Mouse (Mus musculus) heart, embryonic 12.5 days (tissue): ENCODE measurements around the gene Cpm. TPM values are rescaled to one million over a fixed set of nuclear protein-coding genes. Genes with fewer than 3 reads are reported as not detected.
"Not testable (repeated sequence)": the region's sequence is repeated elsewhere in the genome, so short reads cannot be mapped to it uniquely, and the experiment has no call there.

Experiments used
- ATAC-seq: fragments of 200-750 bp; cut with Nextera tagmentation; 2 replicates; pipeline ENCODE4 v1.8.0; 2017; ENCODE audit warnings: moderate TSS enrichment, moderate library complexity; ENCODE audit not compliant: insufficient number of reproducible peaks, low FRiP score
- H3K27ac ChIP-seq: fragments of 300-500 bp; sonication (generic); 2 replicates; pipeline ENCODE4 v1.5.1; 2016; ENCODE audit warnings: mild to moderate bottlenecking, moderate library complexity; ENCODE audit not compliant: poor library complexity, severe bottlenecking
- H3K27me3 ChIP-seq: fragments of 300-500 bp; sonication (generic); replicated peaks from 2 replicates; pipeline ENCODE4 v1.6.1; 2016; ENCODE audit warnings: mild to moderate bottlenecking, moderate library complexity
- H3K36me3 ChIP-seq: fragments of 300-500 bp; sonication (generic); 2 replicates; pipeline ENCODE4 v1.6.1; 2016; ENCODE audit warnings: mild to moderate bottlenecking, moderate library complexity
- H3K4me1 ChIP-seq: fragments of 300-500 bp; sonication (generic); replicated peaks from 2 replicates; pipeline ENCODE4 v1.6.1; 2016; ENCODE audit warnings: mild to moderate bottlenecking
- H3K4me2 ChIP-seq: fragments of 300-500 bp; sonication (generic); 2 replicates; pipeline ENCODE4 v1.6.1; 2016; ENCODE audit warnings: mild to moderate bottlenecking, moderate library complexity
- H3K4me3 ChIP-seq: fragments of 300-500 bp; sonication (generic); 2 replicates; pipeline ENCODE4 v1.5.1; 2016; ENCODE audit warnings: mild to moderate bottlenecking
- H3K9ac ChIP-seq: fragments of 300-500 bp; sonication (generic); 2 replicates; pipeline ENCODE4 v1.6.1; 2016; ENCODE audit warnings: mild to moderate bottlenecking, moderate library complexity
- H3K9me3 ChIP-seq: fragments of 300-500 bp; sonication (generic); replicated peaks from 2 replicates; pipeline ENCODE4 v1.6.1; 2016; ENCODE audit warnings: mild to moderate bottlenecking, moderate library complexity
- WGBS: fragments of 180-500 bp; shearing (Covaris S2); methylation state at CpG from one replicate; pipeline ENCODE4 v1.1.7; 2016; 5-methylcytosine and 5-hydroxymethylcytosine counted together
- polyA plus RNA-seq: library from polyadenylated mRNA; unstranded; fragments of >200 nt; fragmentation: Nextera tagmentation; extraction: Ambion mirVana; gene quantifications from 2 replicates; pipeline ENCODE4 v1.2.1, GENCODE M21; 2016

Gene Cpm
- polyA plus RNA-seq, 1 experiment from 2014 or later = 2.5 TPM

- not testable (repeated sequence) for H3K9me3 ChIP-seq, H3K4me3 ChIP-seq, H3K4me2 ChIP-seq, H3K9ac ChIP-seq, H3K27ac ChIP-seq, ATAC-seq, H3K27me3 ChIP-seq, H3K36me3 ChIP-seq
- H3K4me1 ChIP-seq = peaks cover 24% of the 10 kb centered on the region
- WGBS = 98% methylated on average over 1 of the region's 1 CpGs
These were observed 86.4 kb downstream of the Cpm start for GRCm38 (mm10) chr10:117715654-117716053.

DNA sequence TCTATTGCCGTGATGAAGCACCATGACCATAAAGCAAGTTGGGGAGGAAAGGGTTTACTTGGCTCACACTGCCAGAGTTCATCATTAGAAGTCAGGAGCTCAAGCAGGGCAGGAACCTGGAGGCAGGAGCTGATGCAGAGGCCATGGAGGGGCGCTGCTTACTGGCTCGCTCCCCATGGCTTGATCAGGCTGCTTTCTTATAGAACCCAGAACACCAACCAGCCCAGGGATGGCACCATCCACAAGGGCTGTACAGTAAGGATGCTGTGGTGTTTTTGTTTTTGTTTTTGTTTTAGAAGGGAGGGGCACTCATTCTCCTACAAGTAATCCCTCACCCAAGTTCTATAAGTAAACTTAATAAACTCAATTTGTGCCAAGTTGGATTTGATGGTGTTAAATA lies 87.4 kb downstream of the Cpm start:
- no peak overlapping the region for H3K4me2 ChIP-seq
- H3K9ac ChIP-seq = no peak overlapping the region
- peaks cover 20% of the 10 kb centered on the region for H3K4me1 ChIP-seq
- no peaks in the 10 kb centered on the region for H3K36me3 ChIP-seq
- H3K27ac ChIP-seq = no peak overlapping the region
- no peaks in the 10 kb centered on the region for H3K27me3 ChIP-seq
- 90% methylated on average over 3 of the region's 3 CpGs for WGBS
- no peak overlapping the region for H3K4me3 ChIP-seq
- H3K9me3 ChIP-seq = no peaks in the 10 kb centered on the region
- ATAC-seq = no peak

- Histone ChIP-seq H3K4me2 (peak overlapping the region; percentile 30; the same call in 1 of the 2 replicates), H3K4me1 (peaks cover 20% of the 10 kb centered on the region), H3K9ac (no peak overlapping the region), H3K27me3 (no peaks in the 10 kb centered on the region), H3K27ac (peak overlapping the region; percentile 45), H3K36me3 (no peaks in the 10 kb centered on the region), H3K9me3 (no peaks in the 10 kb centered on the region), H3K4me3 (no peak overlapping the region)
- ATAC-seq = peak; percentile 83
- 7% methylated on average over 4 of the region's 4 CpGs for WGBS
These were observed 88.3 kb downstream of the Cpm start for GRCm38 (mm10) chr10:117717583-117717982.

- no peaks in the 10 kb centered on the region for H3K9me3 ChIP-seq
- peaks cover 20% of the 10 kb centered on the region for H3K4me1 ChIP-seq
- WGBS = 52% methylated on average over 19 of the region's 19 CpGs
- H3K36me3 ChIP-seq = no peaks in the 10 kb centered on the region
- H3K27ac ChIP-seq = peak overlapping the region; percentile 45
- ATAC-seq = no peak
- H3K4me3 ChIP-seq = no peak overlapping the region
- H3K4me2 ChIP-seq = peak overlapping the region; percentile 30
- H3K9ac ChIP-seq = no peak overlapping the region
- no peaks in the 10 kb centered on the region for H3K27me3 ChIP-seq
These were observed 89.1 kb downstream of the Cpm start for GRCm38 (mm10) chr10:117718161-117719119.

GRCm38 (mm10) chr10:117724136-117724718 lies 94.9 kb downstream of the Cpm start:
- no peaks in the 10 kb centered on the region for H3K27me3 ChIP-seq
- H3K9me3 ChIP-seq = no peaks in the 10 kb centered on the region
- no peak overlapping the region for H3K9ac ChIP-seq
- no peak overlapping the region for H3K4me3 ChIP-seq
- no peaks in the 10 kb centered on the region for H3K36me3 ChIP-seq
- H3K4me2 ChIP-seq = no peak overlapping the region
- H3K27ac ChIP-seq = no peak overlapping the region
- 72% methylated on average over 5 of the region's 5 CpGs for whole genome bisulfite sequencing
- H3K4me1 ChIP-seq = no peaks in the 10 kb centered on the region
- no peak for ATAC-seq

DNA sequence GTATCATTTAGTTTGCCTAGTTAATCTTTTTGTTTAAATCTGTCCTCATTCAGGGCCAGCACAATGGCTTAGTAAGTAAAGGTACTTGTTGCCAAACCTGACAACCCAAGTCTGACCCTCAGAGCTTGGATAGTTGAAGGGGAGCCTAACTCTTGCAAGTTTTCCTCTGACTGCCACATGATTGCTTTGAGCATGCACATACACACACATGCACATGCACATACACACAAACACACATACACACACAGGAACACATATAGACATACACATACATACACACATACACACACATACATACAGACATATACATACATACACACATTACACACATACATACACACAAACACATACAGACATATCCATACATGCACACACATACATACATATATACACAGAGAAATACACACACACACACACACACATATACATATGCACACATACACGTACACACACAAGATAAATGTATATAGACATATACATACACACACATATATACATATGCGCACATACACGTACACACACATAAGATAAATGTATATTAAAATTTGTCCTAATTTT lies 95.6 kb downstream of the Cpm start:
- no peak overlapping the region for H3K4me3 ChIP-seq
- H3K4me1 ChIP-seq = no peaks in the 10 kb centered on the region
- no peak overlapping the region for H3K4me2 ChIP-seq
- no peaks in the 10 kb centered on the region for H3K36me3 ChIP-seq
- H3K9ac ChIP-seq = no peak overlapping the region
- H3K27ac ChIP-seq = no peak overlapping the region
- 88% methylated on average over 3 of the region's 3 CpGs for WGBS
- H3K27me3 ChIP-seq = no peaks in the 10 kb centered on the region
- H3K9me3 ChIP-seq = no peaks in the 10 kb centered on the region
- ATAC-seq = no peak

GRCm38 (mm10) chr10:117725671-117726070 lies 96.4 kb downstream of the Cpm start:
- no peaks in the 10 kb centered on the region for H3K36me3 ChIP-seq
- no peaks in the 10 kb centered on the region for H3K4me1 ChIP-seq
- no peaks in the 10 kb centered on the region for H3K9me3 ChIP-seq
- H3K4me2 ChIP-seq = no peak overlapping the region
- H3K27ac ChIP-seq = no peak overlapping the region
- no peak overlapping the region for H3K4me3 ChIP-seq
- no peak for ATAC-seq
- H3K9ac ChIP-seq = no peak overlapping the region
- no peaks in the 10 kb centered on the region for H3K27me3 ChIP-seq
- 77% methylated on average over 7 of the region's 7 CpGs for WGBS

- Histone ChIP-seq H3K4me2 (no peak overlapping the region), H3K9me3 (no peaks in the 10 kb centered on the region), H3K27ac (no peak overlapping the region), H3K4me1 (no peaks in the 10 kb centered on the region; the same call in 1 of the 2 replicates), H3K36me3 (no peaks in the 10 kb centered on the region), H3K4me3 (no peak overlapping the region), H3K27me3 (no peaks in the 10 kb centered on the region), H3K9ac (no peak overlapping the region)
- WGBS = 93% methylated on average over 4 of the region's 4 CpGs
- ATAC-seq = no peak
These were observed 97.0 kb downstream of the Cpm start for GRCm38 (mm10) chr10:117726350-117726749.

GRCm38 (mm10) chr10:117726888-117727385 lies 97.6 kb downstream of the Cpm start:
- H3K9ac ChIP-seq = no peak overlapping the region
- H3K4me1 ChIP-seq = no peaks in the 10 kb centered on the region; the same call in 1 of the 2 replicates
- H3K27me3 ChIP-seq = no peaks in the 10 kb centered on the region
- H3K4me3 ChIP-seq = no peak overlapping the region
- no peak for ATAC-seq
- H3K36me3 ChIP-seq = no peaks in the 10 kb centered on the region
- 90% methylated on average over 4 of the region's 4 CpGs for WGBS
- no peak overlapping the region for H3K27ac ChIP-seq
- no peaks in the 10 kb centered on the region for H3K9me3 ChIP-seq
- no peak overlapping the region for H3K4me2 ChIP-seq

- H3K4me1 ChIP-seq = peaks cover 5% of the 10 kb centered on the region; the same call in 1 of the 2 replicates
- H3K36me3 ChIP-seq = no peaks in the 10 kb centered on the region
- H3K4me3 ChIP-seq = no peak overlapping the region
- H3K27me3 ChIP-seq = no peaks in the 10 kb centered on the region
- no peak overlapping the region for H3K4me2 ChIP-seq
- H3K9ac ChIP-seq = no peak overlapping the region
- no peaks in the 10 kb centered on the region for H3K9me3 ChIP-seq
- ATAC-seq = no peak
- 75% methylated on average over 9 of the region's 9 CpGs for WGBS
- no peak overlapping the region for H3K27ac ChIP-seq
These were observed 98.3 kb downstream of the Cpm start for GRCm38 (mm10) chr10:117727518-117728110.

- H3K36me3 ChIP-seq = no peaks in the 10 kb centered on the region
- 88% methylated on average over 5 of the region's 5 CpGs for WGBS
- no peak for ATAC-seq
These were observed 99.3 kb downstream of the Cpm start for GRCm38 (mm10) chr10:117728574-117728973.

More at GRCm38 (mm10) chr10:117728574-117728973, 99.3 kb downstream of the Cpm start:
- no peaks in the 10 kb centered on the region for H3K27me3 ChIP-seq
- no peak overlapping the region for H3K9ac ChIP-seq
- peaks cover 15% of the 10 kb centered on the region for H3K4me1 ChIP-seq
- no peaks in the 10 kb centered on the region for H3K9me3 ChIP-seq
- H3K27ac ChIP-seq = no peak overlapping the region
- H3K4me3 ChIP-seq = no peak overlapping the region
- no peak overlapping the region for H3K4me2 ChIP-seq
